Mouse (Mus musculus) lung, embryonic 14.5 days (tissue): ENCODE data around the gene Mrpl38. TPM values are rescaled to one million over a fixed set of nuclear protein-coding genes. Genes with fewer than 3 reads are reported as not detected.

ENCODE experiments used
- ATAC-seq: fragments of 200-750 bp; cut with Nextera tagmentation; 2 replicates; pipeline ENCODE4 v1.8.0; 2017; ENCODE audit warnings: mild to moderate bottlenecking, moderate TSS enrichment, moderate library complexity; ENCODE audit not compliant: insufficient read depth
- DNase-seq: peaks from one replicate; pipeline ENCODE4 v3.0.0-alpha.2; 2015
- H3K27ac ChIP-seq: fragments of 300-500 bp; sonication (generic); 2 replicates; pipeline ENCODE4 v1.5.1; 2014; ENCODE audit warnings: low read depth, mild to moderate bottlenecking, moderate library complexity
- H3K27me3 ChIP-seq: fragments of 300-500 bp; sonication (generic); 2 replicates; pipeline ENCODE4 v1.6.1; 2014; ENCODE audit warnings: low read length, control low read depth; ENCODE audit not compliant: insufficient read depth
- H3K36me3 ChIP-seq: fragments of 300-500 bp; sonication (generic); 2 replicates; pipeline ENCODE4 v1.6.1; 2014; ENCODE audit warnings: control low read depth; ENCODE audit not compliant: insufficient read depth
- H3K4me1 ChIP-seq: fragments of 300-500 bp; sonication (generic); 2 replicates; pipeline ENCODE4 v1.6.1; 2014; ENCODE audit warnings: antibody characterized with exemption, control low read depth; ENCODE audit not compliant: insufficient read depth
- H3K4me2 ChIP-seq: fragments of 300-500 bp; sonication (generic); 2 replicates; pipeline ENCODE4 v1.6.1; 2014; ENCODE audit warnings: mild to moderate bottlenecking
- H3K4me3 ChIP-seq: fragments of 300-500 bp; sonication (generic); 2 replicates; pipeline ENCODE4 v1.5.1; 2014; ENCODE audit warnings: low read depth, low read length
- H3K9ac ChIP-seq: fragments of 300-500 bp; sonication (generic); 2 replicates; pipeline ENCODE4 v1.6.1; 2014
- H3K9me3 ChIP-seq: fragments of 300-500 bp; sonication (generic); 2 replicates; pipeline ENCODE4 v1.6.1; 2016; ENCODE audit warnings: low read depth, low read length, control low read depth
- CTCF ChIP-seq: IDR thresholded peaks from 2 replicates; pipeline ENCODE4 v1.5.1; 2016; ENCODE audit warnings: antibody characterized with exemption, low read depth
- WGBS: fragments of 180-500 bp; shearing (Covaris S2); extraction: QIAGEN DNeasy Blood & Tissue Kit; methylation state at CpG from one replicate; pipeline ENCODE4 v1.1.7; 2014; 5-methylcytosine and 5-hydroxymethylcytosine counted together
- polyA plus RNA-seq: library from polyadenylated mRNA; unstranded; fragments of >200 nt; fragmentation: Nextera tagmentation; extraction: Ambion mirVana; gene quantifications from 2 replicates; pipeline ENCODE4 v1.2.1, GENCODE M21; 2014

Mrpl38 gene
- polyA plus RNA-seq, 1 experiment from 2014 or later: 91.9 TPM

DNA sequence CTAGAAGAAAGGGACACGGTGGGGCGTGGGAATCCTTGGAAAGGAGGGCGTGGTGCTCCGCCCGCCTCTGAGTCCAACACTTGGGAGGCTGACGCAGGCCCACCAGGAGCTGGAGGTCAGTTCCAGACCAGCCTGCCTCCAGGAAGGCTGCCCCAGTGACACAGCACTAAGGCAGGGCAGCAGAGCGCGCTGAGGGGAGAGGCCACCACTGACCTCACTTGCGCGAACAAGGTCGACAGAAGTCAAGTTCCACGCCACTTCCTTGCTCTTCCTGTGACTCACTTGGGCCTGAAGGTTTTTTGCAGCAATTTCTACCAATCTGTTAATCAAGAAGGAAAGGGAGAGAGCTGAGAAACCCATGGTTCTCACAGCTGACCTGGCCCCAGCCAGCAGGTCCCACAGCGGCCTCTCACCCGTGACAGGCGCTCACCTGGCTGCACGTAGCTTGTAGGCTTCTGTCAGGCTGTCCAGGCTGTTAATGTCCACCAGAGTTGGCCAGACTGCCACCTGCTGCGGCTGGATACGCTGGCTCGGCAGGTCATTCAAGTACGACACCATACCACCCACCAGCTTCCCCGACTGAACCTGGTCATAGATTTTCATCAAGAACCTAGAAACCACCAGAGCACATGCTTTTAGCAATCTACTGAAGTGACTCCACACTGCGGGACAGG lies 36.2 kb upstream of the Mrpl38 start:
- no peaks in the 10 kb centered on the region for H3K4me1 ChIP-seq
- WGBS: 88% methylated on average over 22 of the region's 22 CpGs

DNA sequence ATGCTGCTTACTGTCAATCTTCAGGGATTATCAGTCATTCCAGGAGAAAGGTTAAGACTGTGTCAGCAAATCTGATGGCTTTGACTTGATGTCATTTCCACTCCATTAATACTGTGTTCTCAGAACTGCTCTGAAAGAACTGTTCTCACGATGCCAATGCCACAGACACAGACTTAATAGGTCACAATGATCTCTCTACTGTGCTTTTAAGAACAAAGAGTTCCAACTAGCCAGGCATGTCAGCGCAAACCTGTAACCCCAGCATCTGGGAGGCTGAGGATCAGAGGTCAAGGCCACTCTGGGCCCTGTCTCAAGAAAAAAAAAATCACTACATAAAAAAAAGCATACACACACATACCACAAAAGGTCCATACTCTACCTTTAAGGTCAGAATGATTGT lies 33.3 kb upstream of the Mrpl38 start:
- Histone ChIP-seq H3K9me3 (no peaks in the 10 kb centered on the region), H3K9ac (no peak overlapping the region), H3K36me3 (peaks cover 55% of the 10 kb centered on the region), H3K4me1 (no peaks in the 10 kb centered on the region), H3K4me3 (no peak overlapping the region), H3K4me2 (no peak overlapping the region), H3K27me3 (no peaks in the 10 kb centered on the region), H3K27ac (no peak overlapping the region)
- ATAC-seq (no peak), DNase-seq (no peak)
- TF ChIP-seq CTCF: no peak
- 82% methylated on average over 2 of the region's 2 CpGs for WGBS

More for the DNA sequence above, 36.2 kb upstream of the Mrpl38 start:
- H3K9me3 ChIP-seq: no peaks in the 10 kb centered on the region
- DNase-seq: no peak
- peaks cover 81% of the 10 kb centered on the region for H3K36me3 ChIP-seq
- no peak for TF ChIP-seq CTCF
- H3K4me3 ChIP-seq: no peak overlapping the region
- no peak overlapping the region for H3K27ac ChIP-seq
- H3K27me3 ChIP-seq: no peaks in the 10 kb centered on the region
- H3K4me2 ChIP-seq: no peak overlapping the region
- no peak for ATAC-seq
- no peak overlapping the region for H3K9ac ChIP-seq

DNA sequence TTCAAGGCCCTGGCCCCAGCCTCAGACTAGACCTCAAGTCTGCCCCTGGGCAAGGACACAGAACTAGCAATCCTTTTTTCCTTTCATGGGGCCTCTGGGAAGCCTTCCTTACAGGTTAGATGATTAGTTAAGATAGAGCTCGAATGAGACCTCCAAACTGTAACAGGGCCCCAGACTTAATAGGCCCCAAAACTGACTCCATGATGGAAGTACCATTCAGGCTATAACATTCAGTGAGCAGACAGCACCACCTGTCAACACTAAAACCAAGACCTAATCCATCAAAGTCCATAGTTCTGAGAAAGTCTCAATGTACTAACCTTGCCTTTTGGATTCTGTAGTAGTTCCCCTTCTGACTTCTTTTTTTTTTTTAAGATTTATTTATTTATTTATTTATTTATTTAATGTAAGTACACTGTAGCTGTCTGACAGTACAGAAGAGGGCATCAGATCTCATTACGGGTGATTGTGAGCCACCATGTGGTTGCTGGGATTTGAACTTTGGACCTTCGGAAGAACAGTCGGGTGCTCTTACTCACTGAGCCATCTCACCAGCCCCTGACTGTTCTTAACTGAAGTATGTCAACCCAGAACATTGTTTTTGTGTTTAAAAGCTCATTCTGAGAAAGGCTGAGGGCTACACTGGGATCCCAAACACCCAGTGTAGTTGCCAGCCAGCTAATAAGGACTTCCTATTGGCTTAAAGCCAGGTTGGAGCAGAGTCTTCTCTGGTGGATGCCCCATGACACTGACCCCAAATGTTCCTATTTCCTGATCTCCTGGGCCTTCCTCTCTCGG lies 31.5 kb upstream of the Mrpl38 start:
- peaks cover 7% of the 10 kb centered on the region; the same call in 1 of the 2 replicates for H3K4me1 ChIP-seq
- TF ChIP-seq CTCF: no peak
- H3K36me3 ChIP-seq: peaks cover 55% of the 10 kb centered on the region
- H3K9me3 ChIP-seq: no peaks in the 10 kb centered on the region
- no peak overlapping the region for H3K9ac ChIP-seq
- no peaks in the 10 kb centered on the region for H3K27me3 ChIP-seq
- 85% methylated on average over 5 of the region's 5 CpGs for WGBS
- H3K4me3 ChIP-seq: no peak overlapping the region
- no peak for ATAC-seq
- no peak overlapping the region for H3K27ac ChIP-seq
- H3K4me2 ChIP-seq: no peak overlapping the region
- DNase-seq: no peak

DNA sequence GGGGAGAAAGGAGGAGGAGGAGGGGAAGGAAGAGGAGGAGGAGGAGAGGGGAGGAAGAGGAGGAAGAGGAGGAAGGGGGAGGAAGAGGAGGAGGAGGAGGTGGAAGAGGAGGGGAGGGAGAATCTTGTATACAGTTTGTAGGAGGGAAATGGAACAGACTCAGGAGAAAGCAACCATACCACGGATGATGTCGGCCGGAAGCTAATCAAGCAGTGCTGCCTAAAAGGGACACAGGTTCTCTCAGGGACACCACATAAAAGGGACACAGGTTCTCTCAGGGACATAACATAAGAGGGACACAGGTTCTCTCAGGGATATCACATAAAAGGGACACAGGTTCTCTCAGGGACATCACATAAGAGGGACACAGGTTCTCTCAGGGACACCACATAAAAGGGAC lies 30.5 kb upstream of the Mrpl38 start:
- 86% methylated on average over 3 of the region's 3 CpGs for WGBS
- H3K36me3 ChIP-seq: peaks cover 55% of the 10 kb centered on the region
- H3K4me2 ChIP-seq: no peak overlapping the region
- DNase-seq (no peak), ATAC-seq (no peak)
- no peak overlapping the region for H3K27ac ChIP-seq
- peaks cover 7% of the 10 kb centered on the region; the same call in 1 of the 2 replicates for H3K4me1 ChIP-seq
- H3K9ac ChIP-seq: no peak overlapping the region
- no peak overlapping the region for H3K4me3 ChIP-seq
- no peaks in the 10 kb centered on the region for H3K9me3 ChIP-seq
- no peak for TF ChIP-seq CTCF
- no peaks in the 10 kb centered on the region for H3K27me3 ChIP-seq

DNA sequence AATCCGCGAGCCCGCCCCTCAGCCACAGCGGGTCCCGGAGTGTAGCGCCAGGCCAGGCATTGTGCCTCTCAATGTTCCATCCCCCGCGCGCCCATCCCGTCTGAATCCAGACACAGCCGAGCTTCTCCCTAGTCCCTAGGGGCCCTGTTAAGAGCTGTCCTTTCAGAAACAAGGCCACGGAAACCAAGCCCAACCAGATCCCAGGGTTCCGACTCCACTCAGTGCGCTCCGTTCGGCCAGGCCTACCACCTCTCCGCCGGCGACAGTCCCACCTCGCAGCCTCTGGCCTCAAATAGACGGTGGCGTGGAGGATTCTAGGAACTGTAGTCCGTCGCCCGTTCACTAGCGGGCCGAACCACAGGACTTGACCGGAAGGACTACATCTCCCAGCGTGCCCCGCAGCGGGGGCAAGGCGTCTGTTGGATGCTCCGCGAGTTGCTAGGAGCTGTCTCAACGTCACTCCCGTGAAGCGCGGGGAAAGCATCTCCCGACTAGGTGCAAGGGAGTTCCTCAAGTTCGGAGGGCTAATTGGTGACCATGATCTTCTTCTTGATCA lies 29.3 kb upstream of the Mrpl38 start, which contains the start of gene Fbf1:
TSS of gene Fbf1 (minus strand) at position 283 of the 556 bp plus-strand sequence.
- no peak for TF ChIP-seq CTCF
- peak; percentile 97 for ATAC-seq

DNA sequence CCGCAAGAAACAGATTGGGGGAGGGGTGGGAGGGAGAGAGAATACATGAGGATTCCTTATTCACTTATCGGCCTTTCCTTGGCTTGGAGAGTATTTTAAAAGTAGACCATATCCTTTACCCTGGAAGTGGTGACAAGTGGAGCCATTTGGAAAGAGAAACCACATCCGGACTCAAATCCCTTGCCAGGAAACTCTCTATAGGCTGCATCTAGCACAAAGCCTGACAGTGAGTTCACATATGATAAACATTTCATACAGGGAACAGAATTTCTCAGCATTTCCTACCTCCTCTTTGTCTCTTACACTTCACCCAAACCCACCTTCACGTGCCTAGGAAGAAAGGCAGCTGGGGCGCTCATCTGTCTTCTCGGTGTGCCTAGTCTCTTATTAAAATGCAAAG lies 28.6 kb upstream of the Mrpl38 start:
- WGBS: 2% methylated on average over 6 of the region's 6 CpGs
- DNase-seq (peak; percentile 84), ATAC-seq (peak; percentile 0; the same call in 1 of the 2 replicates)
- Histone ChIP-seq H3K9me3 (no peaks in the 10 kb centered on the region), H3K4me3 (peak overlapping the region; percentile 67), H3K27ac (peak overlapping the region; percentile 95), H3K36me3 (peaks cover 49% of the 10 kb centered on the region), H3K27me3 (no peaks in the 10 kb centered on the region), H3K4me2 (peak overlapping the region; percentile 68), H3K9ac (peak overlapping the region; percentile 76), H3K4me1 (peaks cover 7% of the 10 kb centered on the region; the same call in 1 of the 2 replicates)
- no peak for TF ChIP-seq CTCF

More for the DNA sequence above, 29.3 kb upstream of the Mrpl38 start, which contains the start of gene Fbf1:
- peak within 1 kb of the TSS; percentile 76 for H3K9ac ChIP-seq
- peaks cover 7% of the 10 kb centered on the region; the same call in 1 of the 2 replicates for H3K4me1 ChIP-seq
- H3K36me3 ChIP-seq: peaks cover 56% of the 10 kb centered on the region
- under 1% methylated on average over 40 of the region's 40 CpGs for WGBS
- peak within 1 kb of the TSS; percentile 67 for H3K4me3 ChIP-seq
- H3K27ac ChIP-seq: peak within 1 kb of the TSS; percentile 95
- H3K27me3 ChIP-seq: no peaks in the 10 kb centered on the region
- no peaks in the 10 kb centered on the region for H3K9me3 ChIP-seq
- peak; percentile 98 for DNase-seq
- peak within 1 kb of the TSS; percentile 68 for H3K4me2 ChIP-seq

DNA sequence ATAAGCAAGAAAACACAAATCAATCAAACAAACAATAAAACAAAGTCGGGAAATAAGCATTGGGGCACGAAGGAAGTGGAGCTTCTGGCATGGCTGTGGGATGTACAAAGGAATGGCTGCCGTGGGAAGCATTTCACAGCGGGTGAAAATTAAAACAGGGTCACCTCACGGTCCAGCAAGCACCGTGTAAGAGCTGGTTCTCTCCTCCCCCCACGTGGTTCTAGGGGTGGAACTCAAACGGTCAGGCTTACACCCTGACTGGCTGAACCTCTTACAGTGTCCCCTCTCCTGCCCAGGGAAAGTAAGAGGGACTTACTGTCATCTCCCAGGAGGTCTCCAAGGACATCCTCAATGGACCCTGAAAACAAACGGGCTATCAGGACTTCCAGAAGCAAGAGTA lies 24.3 kb upstream of the Mrpl38 start:
- no peak overlapping the region for H3K4me3 ChIP-seq

More for the DNA sequence above, 24.3 kb upstream of the Mrpl38 start:
- no peak for DNase-seq
- no peak for ATAC-seq
- no peak overlapping the region for H3K4me2 ChIP-seq
- H3K27ac ChIP-seq: no peak overlapping the region
- peaks cover 7% of the 10 kb centered on the region; the same call in 1 of the 2 replicates for H3K4me1 ChIP-seq
- peaks cover 62% of the 10 kb centered on the region for H3K36me3 ChIP-seq
- H3K9ac ChIP-seq: no peak overlapping the region
- whole genome bisulfite sequencing: 49% methylated on average over 9 of the region's 9 CpGs
- TF ChIP-seq CTCF: no peak
- no peaks in the 10 kb centered on the region for H3K27me3 ChIP-seq
- H3K9me3 ChIP-seq: no peaks in the 10 kb centered on the region
